Mouse (Mus musculus): ENCODE results near the gene Micu1. TPM values are rescaled to one million over a fixed set of nuclear protein-coding genes. Genes with fewer than 3 reads are reported as not detected.
A peak's percentile ranks its signal among the peaks of the same experiment; 100 is the strongest.

The Micu1 gene
- polyA plus RNA-seq, 1 experiment, result 42.0 TPM

- H3K4me3 ChIP-seq (ENCODE audit: insufficient read depth, low read length), result peak overlapping the region; percentile 96
- H3K4me1 ChIP-seq (ENCODE audit: control insufficient read depth, insufficient read depth, low read length), result peaks cover 32% of the 10 kb centered on the region
- H3K27ac ChIP-seq (ENCODE audit: insufficient read depth, low read depth, low read length), result no peak overlapping the region
- no peak for TF ChIP-seq CTCF (IDR thresholded peaks at IDR 0.05; ENCODE audit: low read depth, low read length)
- no peak for TF ChIP-seq POLR2A (IDR thresholded peaks at IDR 0.05; ENCODE audit: borderline replicate concordance, low read depth, low read length)
Measured at GRCm38 (mm10) chr10:59880837-59881236, 178.6 kb downstream of the Micu1 start.

GRCm38 (mm10) chr10:59884327-59885173 is 182.3 kb downstream of the Micu1 start:
- Histone ChIP-seq H3K27ac (ENCODE audit: insufficient read depth, low read depth, low read length) (no peak overlapping the region), H3K4me3 (ENCODE audit: insufficient read depth, low read length) (no peak overlapping the region), H3K4me1 (ENCODE audit: control insufficient read depth, insufficient read depth, low read length) (peaks cover 52% of the 10 kb centered on the region)
- TF ChIP-seq POLR2A (IDR thresholded peaks at IDR 0.05; ENCODE audit: borderline replicate concordance, low read depth, low read length), result no peak
- TF ChIP-seq CTCF (IDR thresholded peaks at IDR 0.05; ENCODE audit: low read depth, low read length), result no peak

GRCm38 (mm10) chr10:59885174-59886080 is 183.2 kb downstream of the Micu1 start:
- H3K4me3 ChIP-seq (ENCODE audit: insufficient read depth, low read length), result no peak overlapping the region
- H3K4me1 ChIP-seq (ENCODE audit: control insufficient read depth, insufficient read depth, low read length), result peaks cover 53% of the 10 kb centered on the region
- no peak overlapping the region for H3K27ac ChIP-seq (ENCODE audit: insufficient read depth, low read depth, low read length)
- TF ChIP-seq POLR2A (IDR thresholded peaks at IDR 0.05; ENCODE audit: borderline replicate concordance, low read depth, low read length), result no peak
- TF ChIP-seq CTCF (IDR thresholded peaks at IDR 0.05; ENCODE audit: low read depth, low read length), result no peak

GRCm38 (mm10) chr10:59886081-59886466 is 183.8 kb downstream of the Micu1 start:
- TF ChIP-seq POLR2A (IDR thresholded peaks at IDR 0.05; ENCODE audit: borderline replicate concordance, low read depth, low read length) (no peak), CTCF (IDR thresholded peaks at IDR 0.05; ENCODE audit: low read depth, low read length) (no peak)
- Histone ChIP-seq H3K4me3 (ENCODE audit: insufficient read depth, low read length) (no peak overlapping the region), H3K4me1 (ENCODE audit: control insufficient read depth, insufficient read depth, low read length) (peaks cover 52% of the 10 kb centered on the region), H3K27ac (ENCODE audit: insufficient read depth, low read depth, low read length) (0 out of 2 replicates have a peak overlapping the region, but pooled peaks have one; percentile 5)

GRCm38 (mm10) chr10:59887432-59887831 is 185.2 kb downstream of the Micu1 start:
- Histone ChIP-seq H3K4me3 (ENCODE audit: insufficient read depth, low read length) (peak overlapping the region; percentile 38), H3K4me1 (ENCODE audit: control insufficient read depth, insufficient read depth, low read length) (peaks cover 47% of the 10 kb centered on the region), H3K27ac (ENCODE audit: insufficient read depth, low read depth, low read length) (peak overlapping the region; percentile 90)
- no peak for TF ChIP-seq CTCF (IDR thresholded peaks at IDR 0.05; ENCODE audit: low read depth, low read length)
- TF ChIP-seq POLR2A (IDR thresholded peaks at IDR 0.05; ENCODE audit: borderline replicate concordance, low read depth, low read length), result no peak

- TF ChIP-seq CTCF (IDR thresholded peaks at IDR 0.05; ENCODE audit: low read depth, low read length), result no peak
- Histone ChIP-seq H3K4me3 (ENCODE audit: insufficient read depth, low read length) (no peak overlapping the region), H3K4me1 (ENCODE audit: control insufficient read depth, insufficient read depth, low read length) (peaks cover 42% of the 10 kb centered on the region), H3K27ac (ENCODE audit: insufficient read depth, low read depth, low read length) (no peak overlapping the region)
Measured at GRCm38 (mm10) chr10:59889339-59889738, 187.1 kb downstream of the Micu1 start.

- TF ChIP-seq CTCF (IDR thresholded peaks at IDR 0.05; ENCODE audit: low read depth, low read length), result no peak
- no peak for TF ChIP-seq POLR2A (IDR thresholded peaks at IDR 0.05; ENCODE audit: borderline replicate concordance, low read depth, low read length)
- H3K4me3 ChIP-seq (ENCODE audit: insufficient read depth, low read length), result no peak overlapping the region
- peaks cover 34% of the 10 kb centered on the region for H3K4me1 ChIP-seq (ENCODE audit: control insufficient read depth, insufficient read depth, low read length)
- H3K27ac ChIP-seq (ENCODE audit: insufficient read depth, low read depth, low read length), result no peak overlapping the region
Measured at GRCm38 (mm10) chr10:59889953-59890751, 187.9 kb downstream of the Micu1 start.

GRCm38 (mm10) chr10:59892977-59893376 is 190.7 kb downstream of the Micu1 start:
- H3K4me1 ChIP-seq (ENCODE audit: control insufficient read depth, insufficient read depth, low read length), result peaks cover 11% of the 10 kb centered on the region
- H3K27ac ChIP-seq (ENCODE audit: insufficient read depth, low read depth, low read length), result no peak overlapping the region
- TF ChIP-seq POLR2A (IDR thresholded peaks at IDR 0.05; ENCODE audit: borderline replicate concordance, low read depth, low read length) (no peak), CTCF (IDR thresholded peaks at IDR 0.05; ENCODE audit: low read depth, low read length) (peak; percentile 90)
- no peak overlapping the region for H3K4me3 ChIP-seq (ENCODE audit: insufficient read depth, low read length)

Measured in bone marrow macrophage, adult 2 months (primary cell).